Mouse (Mus musculus): ENCODE results near the gene Arsg.

DNA sequence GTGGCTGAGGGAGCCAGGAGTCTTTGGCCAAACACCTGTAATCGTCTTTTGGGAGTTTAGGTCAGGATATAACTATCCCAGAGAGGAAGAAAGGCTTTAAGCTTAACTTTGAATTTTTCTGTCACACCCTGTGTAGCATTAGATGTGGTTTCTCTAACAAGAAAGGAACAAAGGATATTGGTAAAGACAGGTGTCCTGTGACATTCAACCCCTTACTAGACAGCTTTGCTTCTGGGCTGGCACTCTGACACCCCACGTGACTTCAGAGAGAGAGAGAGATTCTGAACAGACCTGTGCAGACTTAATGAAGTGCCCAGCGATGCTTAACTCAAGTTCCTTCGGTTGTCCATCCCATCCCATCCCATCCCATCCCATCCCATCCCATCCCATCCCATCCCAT lies 118.3 kb downstream of the Arsg start:
- TF ChIP-seq POLR2A (IDR thresholded peaks at IDR 0.05; ENCODE audit: insufficient read depth, low read length) (no peak), CTCF (IDR thresholded peaks at IDR 0.05; ENCODE audit: low read depth, low read length) (no peak), EP300 (IDR thresholded peaks at IDR 0.05; ENCODE audit: insufficient read depth, low read depth, low read length) (no peak)

All from ES-Bruce4 (cell line).